Mouse (Mus musculus): Measurements from ENCODE around the gene Suclg2.

Gene Suclg2

DNA sequence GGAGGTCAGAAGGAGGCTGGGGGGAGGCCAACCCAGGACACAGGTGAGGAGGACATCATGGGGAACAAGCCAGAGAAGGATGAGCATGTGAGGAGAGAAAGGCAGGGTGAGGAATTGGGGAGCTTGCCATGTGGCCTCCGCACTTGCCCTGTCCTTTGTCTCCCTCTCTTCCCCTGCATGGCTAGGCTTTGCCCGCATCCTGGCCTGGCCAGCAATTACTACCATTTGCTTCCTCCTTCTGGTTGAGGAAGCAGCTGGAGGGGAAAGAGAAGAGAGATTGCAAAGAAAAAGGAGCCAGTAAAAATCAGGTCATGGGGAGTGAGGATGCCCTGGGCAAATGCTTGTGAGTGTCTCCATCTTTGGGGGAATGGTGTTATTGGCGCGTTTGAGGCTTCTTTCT lies 234.9 kb downstream of the Suclg2 start:
- intact Hi-C loops (cut with DNase I), result no loop called here

DNA sequence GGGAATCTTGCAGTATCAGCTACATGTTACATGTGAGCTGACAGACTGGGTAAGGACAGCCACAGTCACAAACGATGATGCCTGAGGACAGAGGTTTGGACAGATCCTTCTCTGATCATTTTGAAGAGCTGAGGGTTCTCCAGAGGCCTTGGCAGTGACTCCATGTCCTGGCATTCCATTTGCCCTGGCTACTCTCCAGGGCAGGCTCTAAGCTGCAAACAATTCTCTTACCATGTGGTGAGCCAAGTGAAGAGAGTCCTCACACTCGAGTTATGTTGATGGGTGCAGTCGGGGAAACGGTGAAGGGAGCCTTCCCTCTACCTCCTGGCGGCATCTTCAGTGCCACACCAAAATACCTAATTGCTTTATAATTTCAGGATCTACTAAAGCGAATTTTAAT lies 235.5 kb downstream of the Suclg2 start:
- intact Hi-C loops (cut with DNase I), result no loop called here

DNA sequence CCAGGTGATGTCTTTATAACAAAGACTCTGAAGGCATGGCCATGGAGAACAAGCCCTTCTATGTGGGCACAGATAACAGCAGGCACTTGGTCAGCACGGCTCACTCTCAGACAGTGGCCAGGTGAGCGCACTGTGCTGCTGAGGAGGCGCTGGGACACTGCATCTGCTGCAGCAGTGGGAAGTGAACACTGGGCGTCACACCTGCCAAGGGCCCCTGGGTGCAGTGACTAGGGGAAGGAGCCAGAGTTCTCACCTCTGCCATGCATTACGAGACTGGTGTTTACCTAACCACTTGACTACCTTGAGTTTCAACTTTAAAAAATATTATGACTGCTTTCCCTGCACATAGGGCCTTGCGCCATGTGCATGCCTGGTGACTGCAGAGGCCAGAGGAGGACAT lies 238.8 kb downstream of the Suclg2 start:
- intact Hi-C loops (cut with DNase I), result no loop called here

DNA sequence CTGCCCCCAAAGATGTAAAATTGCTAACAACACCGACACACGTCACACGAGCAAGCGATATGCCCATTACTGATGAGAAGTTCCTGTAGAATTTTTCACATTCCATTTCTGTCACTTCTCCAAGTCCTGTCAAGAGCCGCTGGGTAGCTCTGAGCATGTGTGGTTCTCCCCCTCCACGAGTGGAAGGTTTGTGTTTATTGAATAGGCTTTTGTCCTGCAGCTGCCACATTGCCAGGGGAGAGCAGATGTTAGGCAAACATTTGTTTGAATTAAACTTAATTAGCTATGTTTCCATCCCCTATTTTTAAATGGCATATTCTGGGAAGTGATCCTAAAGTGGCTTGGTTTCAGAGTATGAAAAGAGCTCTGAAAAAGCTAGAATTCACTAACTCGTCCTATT lies 249.1 kb downstream of the Suclg2 start:
- intact Hi-C loops (cut with DNase I), result no loop called here

GRCm38 (mm10) chr6:95465322-95465721 lies 253.3 kb downstream of the Suclg2 start:
- intact Hi-C loops (cut with DNase I), result no loop called here

DNA sequence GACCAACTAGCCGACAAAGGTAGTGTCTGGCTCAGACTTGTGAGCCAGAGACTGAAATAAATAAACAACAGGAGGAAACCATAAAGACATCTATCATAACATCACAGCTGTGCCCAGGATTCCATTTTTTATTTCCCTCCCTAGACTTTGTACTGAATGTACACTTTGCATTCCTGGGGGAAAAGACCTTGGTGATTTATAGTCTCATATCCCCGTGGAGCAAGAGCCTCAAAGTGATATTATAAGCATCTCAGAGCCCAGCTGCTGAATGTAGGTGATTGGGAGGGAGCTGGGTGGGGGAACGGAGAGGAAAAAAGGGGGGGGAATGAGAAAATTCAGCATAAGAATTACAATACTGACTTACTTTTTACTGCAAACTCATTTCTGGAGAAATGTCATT lies 259.2 kb downstream of the Suclg2 start:
- intact Hi-C loops (cut with DNase I), result no loop called here

DNA sequence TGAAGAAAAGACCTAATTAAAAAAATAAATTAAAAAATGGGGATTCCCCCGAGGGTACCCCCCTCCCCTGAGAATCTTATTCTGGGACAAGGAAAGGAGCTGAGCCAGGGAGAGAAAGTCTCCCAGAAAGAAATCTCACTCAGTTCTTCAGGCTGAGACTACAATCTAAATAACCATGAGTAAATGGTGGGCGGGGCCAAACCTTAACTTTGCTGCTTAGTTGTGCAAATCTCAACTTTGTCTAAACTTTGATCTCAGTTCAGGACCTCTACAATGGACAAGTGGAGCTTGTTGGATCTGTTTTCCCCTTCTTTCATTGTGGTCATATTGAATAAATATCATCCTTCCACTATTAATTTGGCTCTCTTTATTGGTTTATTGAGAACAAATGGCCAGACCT lies 272.4 kb downstream of the Suclg2 start:
- intact Hi-C loops (cut with DNase I), result no loop called here

GRCm38 (mm10) chr6:95445036-95445435 lies 273.6 kb downstream of the Suclg2 start:
- intact Hi-C loops (cut with DNase I), result no loop called here
